ENCODE assay signal across 8 mouse cellular contexts in the genomic region with DNA sequence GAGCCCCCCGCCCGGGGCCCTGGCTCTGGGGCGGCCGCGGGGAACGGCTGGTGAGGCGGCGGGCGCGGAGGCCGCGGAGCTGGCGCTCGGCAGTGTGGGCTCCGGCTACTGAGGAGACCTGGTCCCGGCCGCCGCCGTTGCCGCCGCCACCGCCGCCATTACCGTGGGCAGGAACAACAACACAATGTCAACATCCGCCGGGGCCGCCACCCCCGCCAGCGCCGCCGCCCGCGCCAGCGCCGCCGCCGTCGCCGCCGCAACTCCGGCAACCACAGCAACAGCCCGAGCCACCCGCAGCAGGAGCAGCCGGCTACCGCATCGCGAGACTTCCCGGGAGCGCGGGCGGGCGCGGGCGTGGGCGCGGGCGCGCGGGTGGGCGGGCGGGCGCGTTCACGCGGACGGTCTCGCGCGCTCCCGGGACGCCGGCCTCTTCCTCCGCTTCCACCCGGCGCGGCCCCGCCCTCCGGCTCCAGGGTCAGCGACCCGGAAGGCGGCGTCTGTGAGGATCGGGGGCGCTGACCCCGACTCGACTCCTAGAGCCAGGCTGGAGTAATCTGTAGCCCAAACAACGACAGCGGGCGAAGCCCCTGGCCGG. TPM values are rescaled to one million over a fixed set of nuclear protein-coding genes. Genes with fewer than 3 reads are reported as not detected.
DNase-seq lines count a peak whose midpoint lies in the region; ATAC-seq and TF ChIP-seq lines count a peak whose summit lies in the region.

A gene (minus strand): TSS at position 465 of the 595 bp plus-strand sequence.

- peak within 1 kb of the TSS; percentile 77 for H3K4me2 ChIP-seq in forebrain, embryonic 16.5 days (ENCODE audit: low read length)
- peak within 1 kb of the TSS; percentile 93 for H3K4me2 ChIP-seq in lung, embryonic 14.5 days

- intact Hi-C loops in heart, postnatal 36 days (cut with DNase I) = loop anchor here (2.0 to 5.0 kb wide), 3 partner anchors 70 to 512 kb away; a partner anchor contains a TSS

- H3K4me3 ChIP-seq in forebrain, embryonic 16.5 days (replicated peaks; ENCODE audit: low read length) = peak within 1 kb of the TSS; percentile 88
- H3K4me3 ChIP-seq in lung, embryonic 14.5 days (ENCODE audit: low read depth, low read length) = peak within 1 kb of the TSS; percentile 96

- no peaks in the 10 kb centered on the region for H3K9me3 ChIP-seq in forebrain, embryonic 16.5 days (ENCODE audit: control insufficient read depth, low read length)
- H3K9me3 ChIP-seq in lung, embryonic 14.5 days (ENCODE audit: low read depth, low read length) = no peaks in the 10 kb centered on the region

- H3K9ac ChIP-seq in forebrain, embryonic 16.5 days (replicated peaks; ENCODE audit: low read depth, low read length) = peak within 1 kb of the TSS; percentile 97
- peak within 1 kb of the TSS; percentile 99 for H3K9ac ChIP-seq in lung, embryonic 14.5 days

- no peak for TF ChIP-seq CTCF in lung, embryonic 14.5 days (IDR thresholded peaks at IDR 0.05; ENCODE audit: low read depth)

- peak within 1 kb of the TSS; percentile 75 for H3K27ac ChIP-seq in forebrain, embryonic 16.5 days (ENCODE audit: low read length)
- H3K27ac ChIP-seq in lung, embryonic 14.5 days (ENCODE audit: low read depth) = peak within 1 kb of the TSS; percentile 91

- under 1% methylated on average over 57 of the region's 90 CpGs for WGBS in forebrain, embryonic 16.5 days
- WGBS in lung, embryonic 14.5 days = under 1% methylated on average over 63 of the region's 90 CpGs

- H3K27me3 ChIP-seq in forebrain, embryonic 16.5 days (replicated peaks; ENCODE audit: control insufficient read depth, insufficient read depth, low read length) = 0 out of 2 replicates have a peak, but pooled peaks cover 3% of the 10 kb centered on the region
- no peaks in the 10 kb centered on the region for H3K27me3 ChIP-seq in lung, embryonic 14.5 days (ENCODE audit: insufficient read depth, low read length)

- H3K4me1 ChIP-seq in forebrain, embryonic 16.5 days (replicated peaks; ENCODE audit: control insufficient read depth, insufficient read depth, low read length) = peaks cover 18% of the 10 kb centered on the region
- H3K4me1 ChIP-seq in lung, embryonic 14.5 days (ENCODE audit: insufficient read depth) = peaks cover 6% of the 10 kb centered on the region; the same call in 1 of the 2 replicates

- no peaks in the 10 kb centered on the region for H3K36me3 ChIP-seq in forebrain, embryonic 16.5 days (ENCODE audit: control insufficient read depth, insufficient read depth)
- H3K36me3 ChIP-seq in lung, embryonic 14.5 days (ENCODE audit: insufficient read depth) = no peaks in the 10 kb centered on the region

- peak; percentile 94 for ATAC-seq in forebrain, embryonic 16.5 days
- ATAC-seq in lung, embryonic 14.5 days (ENCODE audit: insufficient read depth) = peak; percentile 93
- ATAC-seq in neutrophil, adult 5-6 weeks (ENCODE audit: extremely low read depth, insufficient number of reproducible peaks, low FRiP score, poor library complexity, severe bottlenecking) = peak; percentile 57

- peak; percentile 77 for DNase-seq in ES-CJ7 (ENCODE audit: low read depth, low spot score)
- DNase-seq in cerebellum, adult 11-12 months = peak; percentile 86
- DNase-seq in heart, postnatal 36 days = peak; percentile 86 to 90
- peak; percentile 69 to 75 for DNase-seq in layer of hippocampus, adult 8-10 months (ENCODE audit: low spot score in 2 of 2)
- peak; percentile 88 for DNase-seq in lung, embryonic 14.5 days
- peak; percentile 78 to 81 for DNase-seq in thymus, adult 18-20 months

RNA-seq across cellular contexts. Expression of the gene that starts here (rescaled TPM):
- 26.9 and 31.6 TPM in 2 replicates for polyA plus RNA-seq in forebrain, embryonic 16.5 days (2015; fragmentation: Nextera tagmentation; extraction: Ambion mirVana)
- 10 to 100 TPM; 23.8 to 26.4 TPM for total RNA-seq in heart, postnatal 36 days (2021)
- total RNA-seq in layer of hippocampus, adult 8-10 months (2022) = 10 to 100 TPM; 17.7 to 23.0 (median 20.5) TPM
- 43.2 and 49.2 TPM in 2 replicates for polyA plus RNA-seq in lung, embryonic 14.5 days (2014; fragmentation: Nextera tagmentation; extraction: Ambion mirVana)
- 68.6 and 88.6 TPM in 2 replicates for total RNA-seq in neutrophil, adult 5-6 weeks (2017)

Comparison
In these comparisons a context has a peak if more than half of its experiments do, and no peak if none do; other contexts are left out.
1. Peak in every context shown above with its lines: DNase-seq, ATAC-seq, H3K4me3 ChIP-seq and H3K27ac ChIP-seq.